Mouse (Mus musculus): ENCODE measurements around the gene Rangrf.
A peak's percentile ranks its signal among the peaks of the same experiment; 100 is the strongest.
"Not testable (repeated sequence)": the region's sequence is repeated elsewhere in the genome, so short reads cannot be mapped to it uniquely, and the experiment has no call there.

Gene Rangrf

DNA sequence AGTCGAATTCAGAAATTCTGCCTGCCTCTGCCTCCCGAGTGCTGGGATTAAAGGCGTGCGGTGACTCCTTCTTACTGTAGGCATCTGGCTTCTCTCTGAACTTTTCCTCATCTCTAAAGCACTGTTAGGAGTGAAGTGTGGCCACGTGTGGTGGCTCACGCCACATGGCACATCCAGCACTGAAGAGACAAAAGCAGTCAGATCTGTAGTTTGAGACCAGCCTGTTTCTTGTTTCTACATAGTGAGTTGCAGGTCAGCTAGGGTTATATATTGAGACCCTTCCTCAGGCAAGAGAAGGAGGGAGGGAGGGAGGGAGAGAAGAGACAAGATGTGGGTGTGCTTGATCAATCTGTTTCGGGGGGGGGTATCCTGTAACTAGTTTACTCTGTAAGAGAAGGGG lies at the start of gene Rangrf:
Gene Rangrf, minus strand, starts transcription at position 101 of the 400 bp plus-strand sequence.
- DNase-seq (ENCODE audit: low spot score in 2 of 2), result no peak

DNA sequence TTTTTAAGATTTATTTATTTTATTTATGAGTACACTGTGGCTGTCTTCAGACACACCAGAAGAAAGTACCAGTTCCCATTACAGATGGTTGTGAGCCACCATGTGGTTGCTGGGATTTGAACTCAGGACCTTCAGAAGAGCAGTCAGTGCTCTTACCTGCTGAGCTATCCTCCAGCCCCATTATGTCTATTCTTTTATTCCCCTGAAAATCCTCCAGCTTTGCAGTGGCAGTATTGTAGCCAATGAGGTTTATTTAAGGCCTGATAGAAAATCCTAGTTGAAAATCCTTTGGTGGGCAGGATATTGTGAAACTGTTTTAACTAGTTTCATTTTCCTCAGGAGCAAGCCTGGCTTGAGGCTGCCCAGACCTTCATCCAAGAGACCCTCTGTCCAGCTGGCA lies 45.7 kb upstream of the Rangrf start:
- no peak for DNase-seq (ENCODE audit: low spot score in 2 of 2)

DNA sequence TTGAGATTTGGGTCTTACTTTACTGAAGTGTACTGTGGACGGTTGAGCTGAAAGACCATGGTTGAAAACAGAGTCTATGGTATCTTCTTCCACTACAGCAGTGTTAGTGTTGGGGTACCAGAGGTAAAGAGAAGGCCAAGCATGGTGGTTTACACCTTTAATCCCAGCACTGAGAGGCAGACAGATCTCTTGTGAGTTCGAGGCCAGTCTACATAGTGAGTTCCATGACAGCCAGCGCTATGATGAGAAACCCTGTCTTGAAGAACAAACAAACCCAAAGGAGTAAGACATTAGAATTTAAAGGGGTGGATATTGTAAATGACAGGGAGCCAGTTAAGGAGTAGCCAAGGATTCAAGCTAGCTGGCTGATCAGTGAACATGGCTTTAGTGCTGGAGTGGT lies 41.8 kb upstream of the Rangrf start:
- DNase-seq (ENCODE audit: low spot score in 2 of 2), result no peak

DNA sequence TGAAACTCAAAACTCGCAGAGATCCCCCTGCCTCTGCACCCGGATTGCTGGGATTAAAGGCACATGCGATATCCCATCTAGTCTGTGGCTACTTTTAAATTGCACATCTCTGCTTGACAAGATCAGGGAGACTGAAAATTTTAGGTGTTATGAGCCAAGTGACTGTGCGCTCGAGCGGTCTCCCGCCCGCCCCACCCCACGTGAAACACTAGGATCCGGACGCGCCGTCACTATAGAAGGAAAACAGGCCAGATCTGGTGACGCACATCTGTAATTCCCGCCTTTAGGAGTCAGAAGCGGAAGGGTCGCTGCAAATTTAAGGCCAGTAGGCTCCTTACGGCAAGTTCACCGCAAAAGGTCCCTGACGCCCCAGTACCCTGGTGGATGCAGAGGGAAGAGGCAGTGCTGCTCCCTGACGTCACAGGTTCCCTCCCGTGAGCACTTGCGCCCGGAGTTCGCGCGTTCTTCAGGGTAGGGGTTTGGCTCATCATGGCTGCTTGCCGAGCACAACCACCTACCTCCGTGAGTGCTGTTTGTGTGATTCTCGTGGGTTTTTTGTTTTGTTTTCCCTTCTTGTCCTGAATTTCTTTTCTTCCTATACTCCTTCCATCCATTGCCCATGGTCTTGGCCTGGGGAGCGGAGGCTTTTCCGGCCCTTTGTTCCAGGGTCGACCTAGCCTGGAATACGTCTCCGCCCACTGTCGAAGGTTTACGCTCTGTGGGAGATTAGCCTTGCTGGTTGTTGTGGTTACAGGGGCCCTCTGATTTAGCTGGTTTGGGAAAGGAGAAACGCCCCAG lies 40.9 kb upstream of the Rangrf start, which contains the start of gene Ctc1:
Gene Ctc1, plus strand, starts transcription at position 268 of the 798 bp plus-strand sequence.
- peak; percentile 84 to 89 for DNase-seq (ENCODE audit: low spot score in 2 of 2)

DNA sequence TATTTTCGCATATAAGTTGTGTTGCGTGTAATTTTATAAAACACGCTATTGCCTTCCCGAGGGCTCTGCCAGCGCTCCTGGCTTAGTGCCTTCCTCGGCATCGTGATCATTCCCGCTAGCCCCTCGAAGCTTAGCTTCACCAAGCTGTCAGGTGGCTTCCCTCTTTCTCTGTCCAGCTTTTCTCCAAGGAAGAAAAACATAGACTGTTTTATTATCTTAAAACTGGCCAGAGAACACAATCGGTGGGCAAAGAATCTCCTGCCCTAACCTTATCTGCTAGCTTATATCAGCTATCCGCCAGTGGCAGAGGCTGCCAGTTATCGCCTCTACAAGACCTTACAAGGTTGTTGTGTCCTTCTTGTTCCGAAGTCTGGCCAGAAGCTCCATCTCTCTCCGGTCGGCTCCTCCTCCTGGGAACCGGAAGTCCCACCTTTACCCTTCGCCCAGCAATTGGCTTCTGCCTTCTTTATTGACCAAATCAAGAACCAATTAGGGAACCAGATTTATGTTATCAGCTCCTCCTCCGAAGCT lies 37.2 kb upstream of the Rangrf start:
- peak; percentile 82 to 88 for DNase-seq (ENCODE audit: low spot score in 2 of 2)

DNA sequence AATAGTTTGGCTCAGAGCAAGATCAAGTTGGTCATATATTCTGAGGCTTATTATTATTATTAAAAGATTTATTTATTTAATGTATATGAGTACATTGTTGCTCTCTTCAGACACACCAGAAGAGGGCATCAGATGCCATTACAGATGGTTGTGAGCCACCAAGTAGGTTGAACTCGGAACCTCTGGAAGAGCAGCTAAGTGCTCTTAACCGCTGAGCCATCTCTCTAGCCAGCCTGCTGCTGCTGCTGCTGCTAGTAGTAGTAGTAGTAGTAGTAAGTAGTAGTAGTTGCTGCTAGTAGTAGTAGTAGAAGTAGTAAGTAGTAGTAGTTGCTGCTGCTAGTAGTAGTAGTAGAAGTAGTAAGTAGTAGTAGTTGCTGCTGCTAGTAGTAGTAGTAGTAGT lies 36.5 kb upstream of the Rangrf start:
- not testable (repeated sequence) for DNase-seq (ENCODE audit: low spot score in 2 of 2)

DNA sequence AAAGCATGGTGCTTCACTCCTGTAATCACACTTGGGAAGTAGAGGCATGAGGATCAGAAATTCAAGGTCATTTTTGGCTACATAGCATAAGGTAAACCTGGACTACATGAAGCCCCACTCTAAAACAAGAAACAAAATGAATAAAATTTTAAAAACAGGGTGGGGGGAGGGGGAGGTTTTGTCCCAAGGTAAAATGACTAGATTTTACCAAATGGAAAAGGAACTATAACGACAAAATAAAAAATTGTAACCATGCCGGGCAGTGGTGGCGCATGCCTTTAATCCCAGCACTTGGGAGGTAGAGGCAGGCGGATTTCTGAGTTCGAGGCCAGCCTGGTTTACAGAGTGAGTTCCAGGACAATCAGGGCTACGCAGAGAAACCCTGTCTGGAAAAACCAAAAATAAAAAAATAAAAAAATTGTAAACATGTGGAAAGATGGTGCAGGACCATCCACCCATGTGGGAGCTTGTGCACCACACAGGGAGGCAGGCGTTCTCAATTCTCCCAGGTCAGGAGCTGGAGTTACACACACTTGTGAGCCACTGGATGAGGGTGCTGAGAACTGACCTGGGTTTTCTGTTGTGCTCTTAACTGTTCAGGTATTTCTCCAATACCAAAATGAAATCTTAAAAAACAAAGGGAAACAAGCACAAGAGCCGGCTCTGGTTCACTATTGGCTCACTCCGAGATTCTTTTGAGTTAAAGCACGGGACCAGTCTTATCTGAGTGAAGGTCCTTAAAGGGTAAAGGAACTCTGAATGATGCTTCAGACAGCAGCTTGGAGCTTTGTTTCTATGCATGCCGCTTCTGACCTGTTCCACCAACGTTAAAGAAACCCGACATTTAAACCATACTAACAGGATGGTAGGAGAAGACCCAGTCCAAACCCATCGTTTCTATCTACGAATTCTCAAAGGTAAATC lies 35.7 kb upstream of the Rangrf start:
- no peak for DNase-seq (ENCODE audit: low spot score in 2 of 2)

DNA sequence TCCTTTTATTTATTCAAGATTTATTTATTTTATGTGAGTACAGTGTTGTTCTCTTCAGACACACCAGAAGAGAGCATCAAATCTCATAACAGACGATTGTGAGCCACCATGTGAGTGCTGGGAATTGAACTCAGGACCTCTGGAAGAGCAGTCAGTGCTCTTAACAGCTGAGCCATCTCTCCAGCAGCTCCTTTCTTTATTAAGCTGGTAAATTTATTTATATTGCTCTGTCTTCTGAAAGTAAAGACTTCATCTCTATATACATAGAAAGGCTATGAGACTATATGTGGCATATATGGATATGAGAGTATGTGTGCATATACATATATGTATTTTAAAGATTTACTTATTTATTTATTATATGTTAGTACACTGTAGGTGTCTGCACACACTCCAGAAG lies 34.5 kb upstream of the Rangrf start:
- DNase-seq (ENCODE audit: low spot score in 2 of 2), result no peak

DNA sequence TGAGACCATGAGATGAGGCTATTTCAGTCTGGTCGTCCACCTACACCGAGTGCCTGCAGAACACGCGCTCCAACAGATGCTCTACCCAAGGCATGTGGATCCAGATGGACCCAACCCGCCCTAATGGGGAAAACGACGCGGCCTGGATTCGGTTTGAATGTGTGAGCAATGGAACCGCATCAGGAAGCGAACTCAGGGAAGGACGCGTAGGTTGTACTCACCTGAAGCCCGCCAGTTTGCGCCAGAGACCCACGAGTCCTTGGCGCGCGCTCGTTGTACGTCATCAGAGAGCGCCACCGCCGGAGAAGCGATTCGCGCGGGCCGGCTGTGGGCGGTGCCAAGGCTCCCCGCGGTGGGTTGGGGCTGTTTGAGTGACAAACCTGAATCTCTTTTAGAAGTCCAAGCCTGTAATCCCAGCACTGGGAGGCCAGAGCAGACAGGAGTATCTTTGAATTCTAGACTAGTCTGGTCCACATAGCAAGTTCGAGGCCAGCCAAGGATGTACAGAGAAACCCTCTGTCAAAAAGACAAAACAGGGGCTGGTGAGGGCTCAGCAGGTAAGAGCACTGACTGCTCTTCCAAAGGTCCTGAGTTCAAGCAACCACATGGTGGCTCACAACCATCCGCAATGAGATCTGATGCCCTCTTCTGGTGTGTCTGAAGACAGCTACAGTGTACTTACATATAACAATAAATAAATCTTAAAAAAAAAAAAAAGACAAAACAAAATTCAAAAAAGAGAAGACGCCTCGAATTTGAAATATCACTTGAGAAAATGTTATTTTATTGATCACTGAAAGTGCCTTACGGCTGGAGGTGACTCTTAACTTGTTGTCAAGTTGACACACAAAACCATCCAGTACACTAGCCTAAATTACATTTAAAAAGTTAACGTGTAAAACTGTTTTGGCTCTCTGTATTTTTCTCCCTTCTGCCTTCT lies 33.5 kb upstream of the Rangrf start, which contains the start of gene Pfas:
Gene Pfas, minus strand, starts transcription at position 279 of the 940 bp plus-strand sequence.
- DNase-seq (ENCODE audit: low spot score in 2 of 2), result peak; percentile 83 to 88

DNA sequence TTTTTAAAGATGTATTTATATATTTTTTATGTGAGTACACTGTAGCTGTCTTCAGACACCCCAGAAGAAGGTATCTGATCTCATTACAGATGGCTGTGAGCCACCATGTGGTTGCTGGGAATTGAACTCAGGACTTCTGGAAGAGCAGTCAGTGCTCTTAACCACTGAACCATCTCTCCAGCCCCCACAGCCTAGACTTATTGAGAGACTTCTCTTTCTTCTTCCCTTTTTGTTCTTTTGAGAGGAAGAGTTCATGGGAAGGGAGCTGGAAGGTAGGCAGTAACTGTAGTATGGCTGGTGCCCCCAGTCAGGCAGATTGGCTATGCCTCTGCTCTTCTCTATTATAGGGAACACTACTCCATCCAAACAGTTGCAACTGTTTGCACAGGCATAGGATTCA lies 31.6 kb upstream of the Rangrf start:
- not testable (repeated sequence) for DNase-seq (ENCODE audit: low spot score in 2 of 2)

DNA sequence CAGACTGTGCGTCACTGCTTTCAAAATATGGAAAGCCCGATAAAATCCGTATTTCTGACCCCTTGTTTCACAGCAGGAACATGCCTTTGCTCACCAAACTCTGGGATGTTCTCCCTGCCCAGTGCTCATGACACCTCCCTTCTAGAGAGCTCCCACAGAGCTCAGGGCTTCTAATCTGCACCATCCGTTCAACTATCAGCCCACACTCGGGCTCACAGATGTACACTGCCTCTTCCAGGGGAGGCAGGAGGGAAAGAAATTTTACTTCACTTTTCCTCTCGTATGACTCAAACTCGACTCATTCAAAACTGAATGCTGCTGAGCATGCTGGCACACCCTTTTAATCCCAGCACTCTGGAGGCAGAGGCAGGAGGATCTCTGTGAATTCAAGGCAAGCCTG lies 30.2 kb upstream of the Rangrf start:
- no peak for DNase-seq (ENCODE audit: low spot score in 2 of 2)

DNA sequence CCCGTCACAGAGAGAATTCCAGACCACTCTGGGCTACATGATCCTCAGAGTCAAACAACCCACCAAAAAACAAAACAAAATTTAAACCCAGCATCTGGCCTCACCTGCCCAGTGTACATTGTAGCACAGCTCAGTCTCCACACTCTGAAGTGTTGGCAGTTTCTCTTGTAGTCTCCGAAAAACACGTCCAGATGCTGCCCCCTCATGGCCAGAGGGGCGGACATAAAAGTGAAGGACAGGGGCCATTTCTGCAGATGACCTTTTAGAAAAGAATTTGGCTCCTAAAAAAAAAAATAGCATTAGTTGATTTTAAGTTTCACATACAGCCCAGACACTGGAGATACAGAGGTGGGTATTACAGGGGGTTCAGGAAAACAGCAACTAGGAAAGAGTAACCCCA lies 28.6 kb upstream of the Rangrf start:
- no peak for DNase-seq (ENCODE audit: low spot score in 2 of 2)

DNA sequence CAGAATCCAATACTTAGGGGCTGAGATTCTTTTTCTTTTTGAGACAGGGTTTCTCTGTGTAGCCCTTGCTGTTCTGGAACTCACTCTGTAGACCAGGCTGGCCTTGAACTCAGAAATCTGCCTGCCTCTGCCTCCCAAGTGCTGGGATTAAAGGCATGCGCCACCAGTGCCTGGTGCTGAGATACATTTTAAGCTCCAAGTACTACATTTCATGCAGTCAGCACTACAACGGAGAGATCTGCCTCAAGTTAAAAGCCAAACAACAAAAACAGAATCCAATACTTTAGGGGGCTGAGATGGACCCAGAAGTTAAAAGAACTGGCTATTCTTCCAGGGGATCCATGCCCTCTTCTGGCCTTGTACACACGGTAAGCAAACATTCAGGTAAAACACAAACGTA lies 27.8 kb upstream of the Rangrf start:
- DNase-seq (ENCODE audit: low spot score in 2 of 2), result not testable (repeated sequence)

DNA sequence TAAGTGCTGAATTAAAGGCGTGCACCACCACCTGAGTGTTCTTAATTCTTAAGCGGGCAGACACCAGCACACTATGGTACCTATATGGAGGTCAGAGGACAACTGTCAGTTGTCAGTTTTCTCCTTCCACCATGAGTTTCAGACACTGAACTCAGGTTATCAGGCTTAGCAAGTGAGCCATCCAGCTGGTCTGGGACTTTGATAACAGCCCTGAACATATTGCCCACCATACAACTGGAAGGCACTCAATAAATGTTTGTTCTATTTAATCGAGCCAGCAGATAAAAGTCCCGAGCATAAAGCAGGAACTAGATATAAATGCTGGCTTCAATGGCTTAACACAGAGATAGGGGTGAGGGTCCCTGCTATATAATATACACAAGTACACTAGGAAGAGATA lies 22.1 kb upstream of the Rangrf start:
- DNase-seq (ENCODE audit: low spot score in 2 of 2), result no peak

DNA sequence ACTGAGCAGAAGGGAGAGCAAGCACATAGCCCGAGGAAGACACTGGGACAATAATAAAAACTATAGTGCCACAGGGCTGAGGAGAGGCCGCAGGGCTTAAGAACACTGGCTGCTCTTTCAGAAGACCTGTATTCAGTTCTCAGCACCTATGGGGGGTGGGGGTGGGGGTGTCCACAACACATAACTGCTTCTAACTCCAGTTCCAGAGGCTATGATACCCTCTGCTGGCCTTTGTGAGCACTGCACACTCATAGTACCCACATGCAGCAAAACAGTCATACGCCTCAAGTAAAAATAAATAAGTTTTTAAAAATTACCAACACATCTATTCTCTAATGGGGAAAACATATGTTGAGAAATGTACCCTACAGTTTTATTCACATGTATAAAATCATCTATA lies 19.4 kb upstream of the Rangrf start:
- DNase-seq (ENCODE audit: low spot score in 2 of 2), result no peak

DNA sequence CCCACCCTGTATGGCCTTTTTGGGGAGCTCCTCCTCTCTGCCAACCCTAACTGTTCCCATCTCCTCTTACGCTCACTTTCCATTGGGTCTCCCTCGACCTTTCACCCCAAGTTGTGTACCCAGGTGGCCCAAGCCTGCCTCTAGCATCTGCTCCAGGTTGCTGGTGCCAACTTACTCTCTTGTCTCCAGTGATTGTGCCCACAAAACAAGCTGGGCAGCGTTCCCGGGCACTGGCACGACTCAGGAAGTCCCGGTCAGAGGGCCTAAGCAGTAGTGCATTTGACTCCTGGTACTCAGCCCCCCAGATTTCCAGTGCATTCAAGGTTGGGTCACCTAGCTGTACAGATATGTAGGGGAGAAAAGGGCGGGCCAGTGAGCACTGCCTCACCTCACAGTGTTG lies 18.1 kb upstream of the Rangrf start:
- no peak for DNase-seq (ENCODE audit: low spot score in 2 of 2)

DNA sequence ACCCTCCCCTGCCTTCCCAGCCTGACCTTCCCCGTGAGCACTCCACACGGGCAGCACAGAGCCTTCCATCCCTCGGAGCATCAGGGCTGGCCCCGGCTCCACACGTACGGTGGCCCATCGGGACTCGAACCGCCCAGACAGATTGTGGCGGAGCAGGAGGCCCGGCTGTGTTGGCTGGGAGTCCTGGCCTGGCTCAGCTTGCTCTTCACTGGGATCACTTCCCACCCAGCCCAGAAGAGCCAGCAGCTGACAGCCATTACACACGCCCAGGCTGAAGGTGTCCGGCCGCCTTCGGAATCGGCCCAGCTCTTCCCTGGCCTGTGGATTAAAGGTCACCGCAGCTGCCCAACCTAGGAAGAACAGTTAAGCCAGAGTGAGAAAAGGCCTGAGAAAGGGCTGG lies 13.4 kb upstream of the Rangrf start:
- peak in 1 of 2 experiments; percentile 58 for DNase-seq (ENCODE audit: low spot score in 2 of 2)

DNA sequence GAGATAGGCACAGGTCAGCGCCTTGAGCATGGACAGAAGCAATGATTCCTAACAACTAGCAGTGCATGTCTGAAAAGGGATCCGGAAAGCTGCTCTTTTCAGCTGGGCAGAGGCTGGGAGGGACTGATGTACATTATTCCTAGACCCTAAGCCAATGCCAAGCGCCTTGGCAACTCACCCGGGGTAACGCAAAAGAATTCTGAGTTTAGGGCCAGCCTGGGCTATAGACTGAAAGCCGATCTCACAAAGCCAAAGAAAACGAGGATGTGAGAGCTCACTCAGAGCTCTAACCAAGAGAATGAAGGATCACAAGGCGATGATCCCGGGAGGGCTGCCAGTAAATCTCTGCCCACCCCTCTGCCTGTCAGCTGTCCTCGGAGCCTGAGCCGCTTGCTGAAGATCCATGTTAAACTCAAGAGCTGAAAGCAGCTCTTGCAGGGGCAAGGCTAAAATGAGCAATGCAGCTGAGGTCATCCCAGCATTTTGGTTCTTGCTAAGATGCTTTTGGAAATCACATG lies 12.4 kb upstream of the Rangrf start:
- no peak for DNase-seq (ENCODE audit: low spot score in 2 of 2)

DNA sequence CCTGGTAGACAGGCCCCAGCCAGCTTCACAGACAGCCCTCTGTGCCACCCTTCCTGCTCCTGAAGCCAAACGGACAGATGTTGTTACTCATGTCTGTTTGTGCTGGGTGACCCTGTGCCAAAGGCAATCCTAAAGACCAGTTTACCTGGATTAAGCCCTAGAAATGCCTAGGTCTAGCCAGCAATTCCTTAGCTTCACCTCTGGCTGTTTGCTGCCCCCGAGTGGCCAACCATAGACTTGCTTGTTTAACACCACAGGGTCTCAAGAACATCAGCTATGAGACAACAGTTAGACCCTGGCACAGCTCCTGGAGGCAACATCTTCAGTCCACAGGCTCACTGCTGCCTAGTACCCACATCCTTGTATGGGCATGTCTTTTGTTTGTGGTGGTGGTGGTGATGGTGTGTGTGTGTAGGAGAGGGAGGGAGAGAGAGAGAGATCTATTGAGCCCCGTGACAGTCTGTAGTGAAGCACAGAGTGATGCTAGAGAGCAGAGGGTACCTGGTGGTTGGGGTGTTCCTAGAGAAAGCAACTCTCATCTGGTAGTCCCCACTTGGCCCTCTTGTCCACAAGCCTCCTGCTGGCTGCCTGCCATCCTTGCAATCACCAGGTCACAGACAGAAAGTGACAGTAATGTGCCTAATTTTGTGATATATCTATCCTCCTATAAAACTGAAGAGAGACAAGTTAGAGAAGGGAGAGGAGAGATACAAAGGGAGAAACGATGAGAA lies 7.8 kb upstream of the Rangrf start:
- peak; percentile 70 to 75 for DNase-seq (ENCODE audit: low spot score in 2 of 2)

DNA sequence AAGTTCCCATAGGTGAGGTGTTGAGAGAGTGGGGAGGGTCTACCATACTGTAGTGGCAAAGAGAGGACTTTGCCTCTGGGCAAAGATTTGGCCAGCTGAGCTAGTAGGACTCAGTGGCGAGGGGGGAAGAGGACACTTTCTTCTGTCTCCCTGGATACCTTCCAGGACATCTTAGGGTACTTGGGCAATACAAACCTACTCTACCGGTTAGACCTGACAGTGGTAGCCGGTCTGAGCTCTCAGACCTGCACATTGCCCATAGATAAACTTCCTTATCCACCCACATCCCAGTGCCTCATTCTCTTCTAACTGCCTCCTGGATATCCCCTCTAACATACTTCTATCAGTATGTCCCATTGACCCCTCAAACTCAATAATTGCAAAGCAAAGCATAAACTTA lies 5.9 kb upstream of the Rangrf start:
- peak in 1 of 2 experiments; percentile 33 for DNase-seq (ENCODE audit: low spot score in 2 of 2)

All from urinary bladder, postnatal 36 days (tissue).